Mouse (Mus musculus) cerebral cortex, adult 2 months (tissue): ENCODE measurements around the gene Tlcd2.

Experiments
- WGBS: fragments of 180-500 bp; shearing (Covaris S2); methylation state at CpG from one replicate; pipeline ENCODE4 v1.1.7; 2018; 5-methylcytosine and 5-hydroxymethylcytosine counted together

Gene Tlcd2

GRCm38 (mm10) chr11:75519834-75520633, 58.5 kb downstream of the Tlcd2 start:
- 67% methylated on average over 15 of the region's 15 CpGs for WGBS
